Mouse (Mus musculus) adrenal gland, postnatal 4 days (tissue): ENCODE results near the gene Kif9. TPM values are rescaled to one million over a fixed set of nuclear protein-coding genes. Genes with fewer than 3 reads are reported as not detected.

Experiments
- DNase-seq, 2 experiments: peaks; one replicate each; pipeline ENCODE4 v3.0.0; 2021 to 2022; ENCODE audit warnings: low spot score in 2 of 2, mixed read lengths in 2 of 2
- long read RNA-seq, 2 experiments: library from polyadenylated mRNA; stranded (forward); transcript quantifications; one replicate each; pipeline ENCODE4 v2.0.0; 2021
- total RNA-seq, 2 experiments: library from RNA; stranded (reverse); gene quantifications; 2 replicates each; pipeline ENCODE4 v1.2.3; 2021

Kif9 gene
- under 1 TPM; 0.76 to 0.95 TPM for total RNA-seq
- long read RNA-seq, experiment 1, partial matches to known transcripts, result 0 of 1 reads
- long read RNA-seq, experiment 1, other reads (novel, unspliced or antisense), result 1 of 1 reads
- long read RNA-seq, experiment 2, partial matches to known transcripts, result 0 of 5 reads
- long read RNA-seq, experiment 2, other reads (novel, unspliced or antisense), result 5 of 5 reads

GRCm38 (mm10) chr9:110476124-110477091 is at the start of gene Kif9, which contains the start of gene Klhl18:
TSS of gene Kif9 (plus strand) at chr9:110476958.
TSS of gene Klhl18 (minus strand) at chr9:110476694.
- DNase-seq, result peak; percentile 93 to 95

- DNase-seq, result no peak
These were observed 45.5 kb upstream of the Kif9 start for GRCm38 (mm10) chr9:110431241-110431640.

- DNase-seq, result no peak
These were observed 43.7 kb upstream of the Kif9 start for GRCm38 (mm10) chr9:110433045-110433444.

GRCm38 (mm10) chr9:110436041-110436440 is 40.7 kb upstream of the Kif9 start:
- DNase-seq, result no peak

- DNase-seq, result no peak
These were observed 36.7 kb upstream of the Kif9 start for GRCm38 (mm10) chr9:110440049-110440448.

- no peak for DNase-seq
These were observed 36.2 kb upstream of the Kif9 start for GRCm38 (mm10) chr9:110440559-110440958.

GRCm38 (mm10) chr9:110448356-110448755 is 28.4 kb upstream of the Kif9 start:
- no peak for DNase-seq

- DNase-seq, result peak; percentile 10 to 50
These were observed 27.7 kb upstream of the Kif9 start for GRCm38 (mm10) chr9:110448857-110449617.

- DNase-seq, result no peak
These were observed 24.2 kb upstream of the Kif9 start for GRCm38 (mm10) chr9:110452523-110452922.

- no peak for DNase-seq
These were observed 18.8 kb upstream of the Kif9 start for GRCm38 (mm10) chr9:110457926-110458325.

- DNase-seq, result no peak
These were observed 17.5 kb upstream of the Kif9 start for GRCm38 (mm10) chr9:110459145-110459727.

- no peak for DNase-seq
These were observed 15.6 kb upstream of the Kif9 start for GRCm38 (mm10) chr9:110460884-110461815.

- DNase-seq, result no peak
These were observed 14.4 kb upstream of the Kif9 start for GRCm38 (mm10) chr9:110462321-110462720.

GRCm38 (mm10) chr9:110463983-110464591 is 12.7 kb upstream of the Kif9 start:
- DNase-seq, result no peak

GRCm38 (mm10) chr9:110465336-110465735 is 11.4 kb upstream of the Kif9 start:
- no peak for DNase-seq

- no peak for DNase-seq
These were observed 10.6 kb upstream of the Kif9 start for GRCm38 (mm10) chr9:110466179-110466578.

GRCm38 (mm10) chr9:110477951-110478350 is 1.2 kb downstream of the Kif9 start:
- DNase-seq, result no peak

GRCm38 (mm10) chr9:110478639-110479038 is 1.9 kb downstream of the Kif9 start:
- DNase-seq, result no peak

- no peak for DNase-seq
These were observed 12.1 kb downstream of the Kif9 start for GRCm38 (mm10) chr9:110488841-110489240.

- DNase-seq, result no peak
These were observed 14.2 kb downstream of the Kif9 start for GRCm38 (mm10) chr9:110490913-110491312.
